Mouse (Mus musculus): ENCODE data around the gene Mbtd1. TPM values are rescaled to one million over a fixed set of nuclear protein-coding genes. Genes with fewer than 3 reads are reported as not detected.

Mbtd1 gene
- total RNA-seq, 2 experiments from 2014 or later: 12.4 to 19.0 TPM

- no peak for DNase-seq
- intact Hi-C loops (cut with DNase I; ENCODE audit: low total_unique reads): no loop called here
Measured at GRCm38 (mm10) chr11:93940906-93941305, 55.3 kb downstream of the Mbtd1 start.

- intact Hi-C loops (cut with DNase I; ENCODE audit: low total_unique reads): no loop called here
- no peak for DNase-seq
Measured at GRCm38 (mm10) chr11:93944986-93945385, 59.3 kb downstream of the Mbtd1 start.

DNA sequence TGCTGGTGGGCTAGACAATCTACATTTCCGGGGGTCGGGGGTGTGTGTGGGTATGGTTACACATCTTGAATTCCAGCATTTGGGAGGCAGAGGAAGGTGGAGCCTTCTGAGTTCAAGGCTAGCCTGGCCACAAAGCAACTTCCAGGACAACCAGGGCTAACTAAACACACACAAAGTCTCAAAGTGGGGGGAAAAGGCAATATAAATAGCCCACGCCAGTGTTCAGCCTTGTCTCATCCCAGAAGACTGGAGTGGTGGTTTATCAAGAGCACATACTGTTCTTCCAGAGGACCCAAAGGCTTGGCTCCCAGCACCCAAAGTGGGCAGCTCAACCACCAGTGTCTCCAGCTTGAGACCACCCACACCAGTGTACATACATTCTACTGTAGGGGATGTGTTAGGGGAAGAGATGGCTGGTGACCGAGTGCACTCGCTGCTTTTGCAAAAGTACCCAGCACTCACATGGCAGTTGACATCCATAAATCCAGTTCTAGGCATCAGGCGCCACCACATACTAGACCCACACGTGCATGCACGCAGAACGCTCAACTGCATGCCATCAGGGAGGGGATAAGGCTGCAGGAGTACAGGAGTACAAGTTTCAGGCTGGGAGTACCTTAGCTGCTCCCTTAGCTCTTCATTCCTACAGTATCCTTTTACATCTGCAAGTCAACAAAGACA is 63.4 kb downstream of the Mbtd1 start:
- intact Hi-C loops (cut with DNase I; ENCODE audit: low total_unique reads): no loop called here
- DNase-seq: no peak

DNA sequence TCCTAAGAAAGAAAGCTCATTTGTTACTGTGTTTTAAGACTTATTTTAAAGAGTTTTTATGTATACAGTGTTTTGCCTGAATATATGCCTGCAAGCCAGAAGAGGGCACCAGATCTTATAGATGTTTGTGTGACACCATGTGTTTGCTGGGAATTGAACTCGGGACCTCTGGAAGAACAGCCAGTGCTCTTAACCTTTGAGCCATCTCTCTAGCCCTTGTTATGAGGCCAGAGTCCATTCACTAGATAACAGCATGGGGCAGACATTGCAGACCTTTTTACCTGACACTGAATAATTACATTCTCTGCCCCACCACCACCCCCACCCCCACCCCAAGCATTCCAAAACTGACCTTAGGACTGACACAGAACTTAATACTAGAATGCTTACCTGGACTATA is 64.4 kb downstream of the Mbtd1 start:
- no peak for DNase-seq
- intact Hi-C loops (cut with DNase I; ENCODE audit: low total_unique reads): no loop called here

DNA sequence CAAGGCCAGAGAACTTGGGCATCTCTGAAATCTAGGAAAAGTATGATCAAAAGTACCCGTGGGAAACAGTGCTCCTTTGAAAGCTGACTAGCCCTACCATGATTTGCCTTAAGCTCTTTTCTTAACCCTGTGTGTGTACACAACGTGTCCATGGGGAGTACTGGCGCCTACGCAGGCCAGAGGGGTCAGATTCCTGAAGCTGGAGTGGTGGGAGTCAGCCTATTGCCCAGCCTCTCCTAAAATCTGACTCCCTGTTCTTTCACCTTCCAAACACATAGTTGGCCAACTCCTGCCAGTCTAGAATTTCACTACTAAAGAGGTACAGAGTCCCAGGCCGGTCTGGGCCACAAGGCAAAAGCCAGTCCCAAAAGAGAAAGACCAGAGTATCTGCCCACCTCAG is 66.7 kb downstream of the Mbtd1 start:
- intact Hi-C loops (cut with DNase I; ENCODE audit: low total_unique reads): no loop called here
- no peak for DNase-seq

- no peak for DNase-seq
- intact Hi-C loops (cut with DNase I; ENCODE audit: low total_unique reads): no loop called here
Measured at GRCm38 (mm10) chr11:93954738-93955255, 69.1 kb downstream of the Mbtd1 start.

GRCm38 (mm10) chr11:93955256-93956150 is 69.9 kb downstream of the Mbtd1 start:
- intact Hi-C loops (cut with DNase I; ENCODE audit: low total_unique reads): no loop called here
- peak; percentile 96 for DNase-seq

- intact Hi-C loops (cut with DNase I; ENCODE audit: low total_unique reads): no loop called here
Measured at GRCm38 (mm10) chr11:93956159-93956558, 70.5 kb downstream of the Mbtd1 start, which contains the start of gene Nme2. Nme2 (minus strand) TSS chr11:93956259.

DNA sequence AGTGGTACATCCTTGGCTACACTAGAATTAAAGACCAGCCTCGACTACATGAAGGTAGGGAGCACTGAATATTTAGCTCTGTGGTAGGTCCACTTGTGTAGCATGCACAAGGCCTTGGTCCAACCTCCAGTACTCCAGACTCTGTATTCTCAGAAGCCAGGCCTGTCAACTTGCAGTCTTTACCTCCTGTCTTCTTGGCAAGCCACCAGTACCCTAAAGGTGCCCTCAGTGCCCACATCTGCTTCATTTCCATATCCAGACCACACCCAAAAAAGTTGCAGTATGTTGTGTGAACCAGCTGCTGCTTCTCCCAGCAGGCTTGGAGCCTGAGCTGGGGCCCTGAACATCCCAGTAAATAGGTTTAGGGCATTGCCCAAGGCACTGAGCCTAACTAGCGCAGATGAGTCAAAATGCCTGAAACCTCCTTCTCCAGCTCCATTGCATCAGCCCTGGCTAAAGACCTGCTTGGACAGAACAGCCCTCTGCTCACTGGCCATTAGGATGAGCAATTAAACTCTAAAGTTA is 71.4 kb downstream of the Mbtd1 start:
- intact Hi-C loops (cut with DNase I; ENCODE audit: low total_unique reads): no loop called here
- no peak for DNase-seq

More at GRCm38 (mm10) chr11:93956159-93956558, 70.5 kb downstream of the Mbtd1 start, which contains the start of gene Nme2:
- DNase-seq: no peak

DNA sequence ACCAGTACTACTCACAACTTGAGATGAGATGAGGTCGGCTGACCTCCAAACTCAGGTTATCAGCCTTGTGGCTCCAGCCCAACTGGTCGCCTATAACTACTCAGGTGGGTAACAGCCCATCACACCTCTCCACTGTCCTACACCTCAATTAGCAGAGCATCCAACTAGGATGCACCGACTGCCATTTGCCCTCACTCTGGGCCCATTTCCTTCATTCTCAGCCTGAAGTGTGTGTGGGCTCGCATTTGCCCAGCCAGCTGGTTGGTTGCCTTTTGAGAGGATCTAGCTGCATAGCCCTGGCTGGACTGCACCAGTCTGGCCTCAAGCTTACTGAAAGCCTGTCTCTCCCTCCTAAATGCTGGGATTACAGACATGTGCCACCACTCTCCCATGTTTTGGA is 72.1 kb downstream of the Mbtd1 start:
- intact Hi-C loops (cut with DNase I; ENCODE audit: low total_unique reads): no loop called here
- DNase-seq: no peak

- intact Hi-C loops (cut with DNase I; ENCODE audit: low total_unique reads): loop anchor here (5.0 kb wide), 1 partner anchor 36 kb away; the partner anchor contains the start of gene Spag9
- DNase-seq: no peak
Measured at GRCm38 (mm10) chr11:93961482-93961881, 75.8 kb downstream of the Mbtd1 start.

GRCm38 (mm10) chr11:93963013-93963412 is 77.4 kb downstream of the Mbtd1 start:
- DNase-seq: no peak
- intact Hi-C loops (cut with DNase I; ENCODE audit: low total_unique reads): loop anchor here (5.0 kb wide), 1 partner anchor 34 kb away; the partner anchor contains the start of gene Spag9

GRCm38 (mm10) chr11:93965391-93965790 is 79.7 kb downstream of the Mbtd1 start:
- intact Hi-C loops (cut with DNase I; ENCODE audit: low total_unique reads): no loop called here
- DNase-seq: no peak

DNA sequence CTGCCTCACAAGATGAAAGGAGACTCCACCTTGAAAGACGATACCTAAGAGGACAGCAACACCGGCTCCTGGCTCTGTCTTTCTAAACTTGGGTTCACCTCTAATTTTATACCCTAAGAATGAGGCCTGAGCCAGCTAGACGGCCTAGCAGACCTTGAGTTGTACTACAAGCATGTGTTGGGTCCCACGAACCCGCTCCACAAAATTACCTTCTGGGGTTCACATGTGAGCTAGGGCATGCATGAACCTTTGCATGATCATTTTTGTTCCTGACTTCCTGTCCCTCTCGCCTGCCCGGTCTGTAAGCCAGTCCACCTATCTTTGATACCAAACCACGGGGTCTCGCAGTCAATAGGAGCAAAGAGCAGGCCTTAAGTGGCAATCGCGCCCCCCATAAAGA is 81.7 kb downstream of the Mbtd1 start:
- intact Hi-C loops (cut with DNase I; ENCODE audit: low total_unique reads): no loop called here
- DNase-seq: no peak

DNA sequence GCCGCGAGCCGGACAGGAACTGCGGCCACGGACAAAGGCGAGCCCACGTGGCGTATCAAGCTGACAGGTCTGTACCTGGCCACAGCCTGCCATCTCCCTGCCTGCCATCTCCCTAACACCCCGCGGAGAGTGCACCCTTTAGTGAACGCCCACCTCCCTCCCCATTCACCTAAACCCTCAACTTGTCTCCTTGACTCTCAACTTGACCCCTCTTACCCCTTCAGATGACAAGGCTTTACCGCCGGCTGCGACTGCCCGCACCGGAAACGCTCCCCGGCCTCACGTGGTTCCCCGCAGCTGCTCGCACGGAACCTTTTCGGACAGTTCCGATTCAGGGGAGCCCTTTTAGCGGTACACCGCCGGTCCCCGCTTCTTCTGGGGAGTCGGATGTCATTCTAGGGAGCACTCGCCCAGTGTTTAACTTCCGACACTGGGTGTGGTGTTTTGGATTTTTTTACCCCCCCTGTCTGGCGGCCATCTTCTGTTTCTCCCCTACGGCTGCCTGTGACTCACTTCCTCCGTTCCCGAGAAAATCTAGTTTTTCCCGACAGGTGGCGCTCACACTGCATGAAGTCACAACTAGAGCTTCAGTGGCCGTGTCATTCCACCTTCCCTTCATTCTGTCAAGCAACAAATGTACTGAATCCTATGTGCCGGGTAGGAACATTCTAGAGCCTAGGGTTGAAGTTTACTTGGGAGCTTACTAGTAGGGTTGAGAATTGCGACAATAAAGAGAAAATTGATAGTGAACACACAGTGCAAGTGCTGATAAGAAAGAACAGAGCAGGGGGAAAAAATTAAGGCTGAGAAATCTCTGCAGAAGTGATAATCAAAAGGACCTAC is 82.6 kb downstream of the Mbtd1 start, which contains the start of the genes Gm20390 and Nme1:
Gene Gm20390, minus strand, starts transcription at position 289 of the 843 bp plus-strand sequence.
Gene Nme1, minus strand, starts transcription at position 517 of the 843 bp plus-strand sequence.
- intact Hi-C loops (cut with DNase I; ENCODE audit: low total_unique reads): no loop called here
- peak; percentile 94 for DNase-seq

DNA sequence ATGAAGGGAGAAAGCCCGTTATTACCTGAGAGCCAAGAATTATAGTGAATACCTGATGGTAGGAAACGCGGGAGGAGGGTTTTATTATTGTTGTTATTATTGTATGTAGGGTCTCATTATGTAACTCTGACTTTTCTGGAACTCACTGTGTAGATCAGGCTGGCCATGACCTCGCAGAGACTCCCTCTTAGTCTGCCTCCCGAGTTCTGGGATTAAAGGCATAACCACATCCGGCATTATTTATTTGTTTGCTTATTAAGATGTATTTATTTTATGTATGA is 83.1 kb downstream of the Mbtd1 start:
- no peak for DNase-seq

GRCm38 (mm10) chr11:93969171-93969570 is 83.5 kb downstream of the Mbtd1 start:
- intact Hi-C loops (cut with DNase I; ENCODE audit: low total_unique reads): no loop called here
- DNase-seq: no peak

More for the DNA sequence above, 83.1 kb downstream of the Mbtd1 start:
- intact Hi-C loops (cut with DNase I; ENCODE audit: low total_unique reads): no loop called here

DNA sequence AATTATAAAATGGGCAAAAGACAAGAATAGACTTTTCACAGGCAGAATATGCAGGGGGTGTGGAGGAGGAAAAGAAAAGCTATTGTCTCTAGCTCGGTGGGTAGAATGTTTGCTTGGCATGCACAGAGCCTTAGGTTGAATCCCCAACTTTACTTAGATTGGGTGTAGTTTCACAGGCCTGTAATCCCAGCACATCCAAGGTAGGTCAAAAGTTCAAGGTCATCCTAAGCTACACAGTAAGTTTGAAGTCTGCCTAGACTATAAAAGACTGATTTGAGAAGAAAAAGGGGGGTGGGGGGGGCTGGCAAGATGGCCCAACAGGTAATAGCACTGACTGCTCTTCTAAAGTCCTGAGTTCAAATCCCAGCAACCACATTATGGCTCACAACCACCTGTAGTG is 84.1 kb downstream of the Mbtd1 start:
- no peak for DNase-seq
- intact Hi-C loops (cut with DNase I; ENCODE audit: low total_unique reads): loop anchor here (10.0 kb wide), 1 partner anchor 115 kb away; no protein-coding TSS in a partner anchor

- DNase-seq: no peak
- intact Hi-C loops (cut with DNase I; ENCODE audit: low total_unique reads): loop anchor here (10.0 kb wide), 1 partner anchor 112 kb away; no protein-coding TSS in a partner anchor
Measured at GRCm38 (mm10) chr11:93972951-93973350, 87.3 kb downstream of the Mbtd1 start.

Measured in gastrocnemius, postnatal 14 days (tissue).